Mouse (Mus musculus): Measurements from ENCODE around the gene Itpkb.

- no peak for TF ChIP-seq CTCF (IDR thresholded peaks at IDR 0.05; ENCODE audit: borderline replicate concordance, insufficient read depth, low read length)
- peak; percentile 94 for TF ChIP-seq POLR2A (IDR thresholded peaks at IDR 0.05; ENCODE audit: low read depth, low read length)
Measured at GRCm38 (mm10) chr1:180330145-180330706, at the start of gene Itpkb.
